Mouse (Mus musculus): ENCODE results near the gene Dlg4. TPM values are rescaled to one million over a fixed set of nuclear protein-coding genes. Genes with fewer than 3 reads are reported as not detected.

Gene Dlg4
- total RNA-seq, 2 experiments from 2014 or later, result 888 to 914 TPM

GRCm38 (mm10) chr11:70020022-70020631 lies 3.4 kb downstream of the Dlg4 start:
- DNase-seq, result no peak

GRCm38 (mm10) chr11:70020731-70021263 lies 4.1 kb downstream of the Dlg4 start:
- DNase-seq, result peak; percentile 73 to 74

GRCm38 (mm10) chr11:70021264-70022132 lies 4.8 kb downstream of the Dlg4 start:
- peak; percentile 98 to 99 for DNase-seq

DNA sequence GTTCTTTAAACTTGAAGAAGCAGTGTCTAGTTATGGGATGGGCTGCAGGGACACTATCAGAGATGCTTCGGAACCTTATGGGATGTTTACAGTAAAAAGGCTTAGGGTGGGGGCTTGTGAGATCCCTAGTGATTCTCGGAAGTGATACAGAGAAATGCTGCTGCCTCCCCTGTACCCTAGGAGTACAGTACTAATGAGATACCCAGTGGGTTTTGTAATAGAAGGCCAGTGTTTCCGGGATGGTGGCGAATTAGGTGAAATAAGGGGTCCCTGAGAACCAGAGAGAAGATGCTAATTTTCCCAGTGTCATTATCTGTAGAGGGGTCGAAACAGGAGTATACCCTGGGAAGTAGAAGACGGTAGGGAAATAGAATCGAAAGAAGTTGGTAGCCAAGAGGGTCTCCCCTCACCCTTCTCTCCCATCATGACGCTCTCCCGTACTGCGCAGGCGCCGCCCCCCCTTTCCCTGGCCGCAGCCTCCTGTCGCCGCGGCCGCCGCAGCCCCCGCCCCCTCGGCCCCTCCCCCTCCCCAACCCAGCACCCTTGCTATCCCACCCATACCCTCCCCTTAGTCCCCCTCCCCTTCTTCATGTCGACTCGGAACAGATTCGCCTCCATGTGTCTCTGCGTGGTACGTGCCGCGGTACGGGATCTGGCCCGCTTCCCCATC lies 6.9 kb downstream of the Dlg4 start:
- no peak for DNase-seq

- DNase-seq, result no peak
These were observed 7.4 kb downstream of the Dlg4 start for GRCm38 (mm10) chr11:70024151-70024514.

DNA sequence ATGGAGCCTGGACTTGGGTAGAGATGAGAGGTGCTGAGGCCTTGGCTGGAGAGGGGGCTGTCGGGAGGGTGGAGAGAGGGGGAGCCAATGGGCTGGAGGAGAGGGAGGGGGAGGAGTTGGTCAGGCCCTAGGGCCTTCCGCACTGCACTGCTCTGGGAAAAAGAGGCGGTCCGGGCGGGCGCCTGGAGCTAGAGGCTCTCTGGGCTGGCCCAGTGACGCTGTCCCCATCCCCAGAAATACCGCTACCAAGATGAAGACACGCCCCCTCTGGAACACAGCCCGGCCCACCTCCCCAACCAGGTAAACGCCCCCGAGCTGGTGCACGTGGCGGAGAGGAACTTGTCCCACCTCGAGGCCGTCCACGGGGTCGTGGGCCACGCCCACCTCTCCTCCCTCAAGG lies 9.9 kb downstream of the Dlg4 start:
- no peak for DNase-seq

- DNase-seq, result peak in 1 of 2 experiments; percentile 50
These were observed 10.7 kb downstream of the Dlg4 start for GRCm38 (mm10) chr11:70027397-70027796.

GRCm38 (mm10) chr11:70028401-70029129 lies 11.8 kb downstream of the Dlg4 start:
- no peak for DNase-seq

- DNase-seq, result peak; percentile 81 to 83
These were observed 12.5 kb downstream of the Dlg4 start for GRCm38 (mm10) chr11:70029130-70029801.

GRCm38 (mm10) chr11:70029829-70030550 lies 13.2 kb downstream of the Dlg4 start:
- DNase-seq, result no peak

DNA sequence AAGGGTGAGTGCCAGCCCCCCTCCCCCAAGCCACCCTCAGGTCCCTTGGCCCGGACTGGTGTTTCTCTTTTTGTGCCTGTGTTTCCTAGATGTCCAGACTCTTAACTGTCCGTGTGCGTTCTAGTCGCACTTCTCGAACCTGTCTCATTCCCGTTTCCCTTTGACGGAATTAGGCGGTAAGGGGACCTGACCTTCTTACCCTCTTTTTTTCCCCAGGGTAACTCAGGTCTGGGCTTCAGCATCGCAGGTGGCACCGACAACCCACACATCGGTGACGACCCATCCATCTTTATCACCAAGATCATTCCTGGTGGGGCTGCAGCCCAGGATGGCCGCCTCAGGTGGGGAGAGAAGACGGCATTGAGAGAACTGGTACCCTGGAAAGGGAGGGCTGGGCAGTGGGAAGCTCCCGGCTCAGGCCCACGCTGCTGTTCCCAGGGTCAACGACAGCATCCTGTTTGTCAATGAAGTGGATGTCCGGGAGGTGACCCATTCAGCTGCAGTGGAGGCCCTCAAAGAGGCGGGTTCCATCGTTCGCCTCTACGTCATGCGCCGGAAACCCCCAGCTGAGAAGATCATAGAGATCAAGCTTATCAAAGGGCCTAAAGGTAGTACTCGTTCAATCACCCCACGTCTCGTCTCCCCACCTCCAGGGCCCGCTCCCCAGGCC lies 14.0 kb downstream of the Dlg4 start:
- no peak for DNase-seq

GRCm38 (mm10) chr11:70031321-70031670 lies 14.6 kb downstream of the Dlg4 start:
- DNase-seq, result no peak

DNA sequence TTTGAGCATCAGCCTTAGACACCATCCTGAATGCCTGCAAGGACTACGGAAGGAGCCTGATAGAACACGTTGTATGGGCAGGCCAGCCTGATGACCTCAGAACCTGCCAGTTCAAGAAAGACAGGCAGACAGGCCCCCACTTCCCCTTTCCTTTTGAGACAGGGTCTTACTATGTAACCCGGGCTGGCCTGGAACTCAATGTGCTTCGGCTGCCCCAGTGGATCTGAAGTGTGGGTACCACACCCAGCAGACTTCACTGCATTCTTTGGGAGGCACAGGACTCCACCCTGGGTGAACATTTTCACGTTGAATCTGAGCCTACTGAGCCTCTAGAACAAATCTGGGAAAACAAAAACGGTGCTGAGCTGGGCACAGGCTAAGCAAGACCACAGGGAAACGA lies 21.4 kb downstream of the Dlg4 start:
- DNase-seq, result no peak

GRCm38 (mm10) chr11:70039631-70040030 lies 22.9 kb downstream of the Dlg4 start:
- DNase-seq, result no peak

DNA sequence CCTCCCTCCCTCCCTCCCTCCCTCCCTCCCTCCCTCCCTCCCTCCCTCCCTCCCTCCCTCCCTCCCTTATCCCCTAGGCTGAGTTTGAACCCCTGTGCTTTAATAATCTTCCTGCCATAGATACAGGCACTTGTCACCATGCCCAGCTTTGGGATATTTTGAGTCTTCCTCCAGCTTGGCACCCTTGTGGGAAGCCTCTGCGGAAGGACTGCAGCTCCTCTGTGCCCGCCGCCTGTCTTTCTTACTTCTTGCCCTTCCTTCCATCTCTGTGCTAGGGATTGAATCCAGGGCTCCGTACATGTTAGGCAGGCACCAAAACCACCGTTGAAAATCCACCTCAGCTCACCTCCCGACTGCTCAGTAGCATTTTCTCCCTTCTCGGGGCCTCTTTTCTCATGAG lies 23.4 kb downstream of the Dlg4 start:
- no peak for DNase-seq

GRCm38 (mm10) chr11:70042309-70043085 lies 25.8 kb downstream of the Dlg4 start:
- no peak for DNase-seq

GRCm38 (mm10) chr11:70043665-70044064 lies 26.9 kb downstream of the Dlg4 start:
- no peak for DNase-seq

DNA sequence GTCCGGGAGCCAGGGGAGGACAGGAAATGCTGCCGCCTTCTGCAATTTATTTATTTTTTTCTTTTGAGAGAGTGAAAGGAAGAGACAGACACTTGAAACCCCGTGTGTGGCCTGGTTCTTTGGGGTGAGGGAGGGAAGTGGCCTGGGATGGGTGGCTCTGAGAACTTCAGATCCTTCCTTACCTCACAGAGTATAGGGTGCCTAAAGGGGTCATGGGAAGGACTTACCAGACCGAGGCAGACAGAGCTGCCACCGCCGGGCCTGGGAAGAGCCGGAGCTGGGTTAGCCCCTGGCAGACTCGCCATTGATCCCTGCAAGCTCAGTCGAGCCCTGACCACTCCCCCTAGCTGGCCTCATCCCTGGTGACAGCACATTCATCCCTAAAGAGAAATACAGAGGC lies 28.7 kb downstream of the Dlg4 start:
- no peak for DNase-seq

GRCm38 (mm10) chr11:70049366-70049765 lies 32.6 kb downstream of the Dlg4 start:
- DNase-seq, result no peak

DNA sequence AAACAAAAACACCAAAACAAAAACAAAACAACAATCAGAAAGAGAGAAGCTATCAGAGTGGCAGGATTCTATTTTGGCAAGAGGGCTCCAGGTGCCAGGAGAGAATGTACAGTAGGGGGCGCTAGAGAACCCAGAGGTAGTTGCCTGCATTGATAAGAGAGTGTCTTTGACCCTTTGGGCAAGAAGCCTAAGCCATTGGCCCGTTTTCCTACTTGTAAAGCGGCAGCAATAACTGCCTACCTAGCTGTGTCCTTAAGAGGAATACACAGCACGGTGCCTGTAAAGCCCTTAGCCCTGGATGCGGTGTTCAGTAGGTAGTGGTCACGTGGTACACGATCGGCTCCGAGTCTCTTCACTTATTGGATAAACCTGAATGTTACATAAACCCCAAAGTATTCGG lies 33.1 kb downstream of the Dlg4 start:
- DNase-seq, result no peak

Data from layer of hippocampus, postnatal 36 days (tissue).